Mouse (Mus musculus) kidney, postnatal 14 days (tissue): Measurements from ENCODE around the gene Mllt10.
A peak's percentile ranks its signal among the peaks of the same experiment; 100 is the strongest.

ENCODE experiments used
- DNase-seq: peaks from one replicate; pipeline ENCODE4 v3.0.0; 2022; ENCODE audit warnings: mixed read lengths

Mllt10 gene

GRCm38 (mm10) chr2:18055016-18055928 lies at the start of gene Mllt10:
Mllt10 (plus strand) TSS chr2:18055237.
- DNase-seq, result peak; percentile 31

GRCm38 (mm10) chr2:18011226-18011625 lies 43.8 kb upstream of the Mllt10 start:
- DNase-seq, result no peak

DNA sequence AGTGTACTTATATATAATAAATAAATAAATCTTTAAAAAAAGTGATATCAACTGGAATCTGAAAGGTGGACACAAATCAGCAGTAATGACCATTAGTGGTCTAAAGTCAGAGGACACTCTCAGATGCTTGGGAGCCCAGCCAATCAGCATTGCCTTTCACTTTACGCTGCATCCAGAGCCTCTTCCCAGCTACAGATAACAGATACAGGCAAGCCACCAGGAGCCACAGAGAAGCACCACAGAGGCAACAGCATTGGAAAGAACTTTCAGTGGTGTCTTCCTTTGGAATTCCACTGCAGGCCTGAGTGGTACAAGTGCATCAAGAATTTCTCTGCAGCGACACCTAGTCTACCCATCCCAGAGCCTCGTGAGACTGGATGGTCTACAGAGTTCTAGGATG lies 42.2 kb upstream of the Mllt10 start:
- DNase-seq, result no peak

DNA sequence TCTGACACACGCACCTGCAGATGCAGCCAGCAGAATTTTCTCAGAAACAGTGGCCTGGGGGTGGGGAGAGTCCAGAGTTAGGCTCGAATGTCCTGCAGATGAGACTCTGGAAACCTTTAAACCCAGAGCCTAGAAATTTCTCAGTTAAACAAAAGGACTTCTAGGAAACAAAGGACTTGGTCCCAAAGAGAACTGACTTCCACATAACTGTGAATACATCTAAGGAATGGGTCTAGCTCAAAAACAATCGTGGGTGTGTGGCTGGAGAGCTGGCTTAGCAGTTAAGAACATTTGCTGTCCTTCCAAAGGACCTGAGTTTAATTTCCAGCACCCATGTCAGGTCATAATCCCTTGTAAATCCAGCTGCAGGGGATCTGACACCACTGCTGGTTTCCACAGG lies 39.5 kb upstream of the Mllt10 start:
- no peak for DNase-seq

- no peak for DNase-seq
Measured at GRCm38 (mm10) chr2:18016639-18017038, 38.4 kb upstream of the Mllt10 start.

GRCm38 (mm10) chr2:18017321-18017720 lies 37.7 kb upstream of the Mllt10 start:
- no peak for DNase-seq

- DNase-seq, result no peak
Measured at GRCm38 (mm10) chr2:18019122-18019521, 35.9 kb upstream of the Mllt10 start.

DNA sequence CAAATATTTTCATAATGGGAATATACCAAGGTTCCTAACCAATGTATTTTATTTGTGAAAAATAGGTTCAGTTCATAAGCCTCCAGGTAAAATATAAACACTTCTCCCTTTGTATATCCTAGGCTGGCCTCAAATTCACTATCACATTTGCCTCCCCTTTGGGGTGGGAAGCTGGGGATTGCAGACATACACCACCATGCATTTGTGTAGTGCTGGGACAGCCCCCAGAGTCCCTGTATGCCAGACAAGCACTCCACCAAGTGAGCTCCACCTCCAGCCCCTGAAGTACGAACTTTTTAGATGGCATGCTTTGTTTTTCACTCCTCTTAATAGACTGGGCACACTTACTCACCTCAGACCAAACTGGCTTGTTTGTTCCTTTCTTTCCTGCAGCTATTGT lies 32.2 kb upstream of the Mllt10 start:
- no peak for DNase-seq

GRCm38 (mm10) chr2:18025116-18025515 lies 29.9 kb upstream of the Mllt10 start:
- no peak for DNase-seq

- no peak for DNase-seq
Measured at GRCm38 (mm10) chr2:18025781-18026115, 29.3 kb upstream of the Mllt10 start.

DNA sequence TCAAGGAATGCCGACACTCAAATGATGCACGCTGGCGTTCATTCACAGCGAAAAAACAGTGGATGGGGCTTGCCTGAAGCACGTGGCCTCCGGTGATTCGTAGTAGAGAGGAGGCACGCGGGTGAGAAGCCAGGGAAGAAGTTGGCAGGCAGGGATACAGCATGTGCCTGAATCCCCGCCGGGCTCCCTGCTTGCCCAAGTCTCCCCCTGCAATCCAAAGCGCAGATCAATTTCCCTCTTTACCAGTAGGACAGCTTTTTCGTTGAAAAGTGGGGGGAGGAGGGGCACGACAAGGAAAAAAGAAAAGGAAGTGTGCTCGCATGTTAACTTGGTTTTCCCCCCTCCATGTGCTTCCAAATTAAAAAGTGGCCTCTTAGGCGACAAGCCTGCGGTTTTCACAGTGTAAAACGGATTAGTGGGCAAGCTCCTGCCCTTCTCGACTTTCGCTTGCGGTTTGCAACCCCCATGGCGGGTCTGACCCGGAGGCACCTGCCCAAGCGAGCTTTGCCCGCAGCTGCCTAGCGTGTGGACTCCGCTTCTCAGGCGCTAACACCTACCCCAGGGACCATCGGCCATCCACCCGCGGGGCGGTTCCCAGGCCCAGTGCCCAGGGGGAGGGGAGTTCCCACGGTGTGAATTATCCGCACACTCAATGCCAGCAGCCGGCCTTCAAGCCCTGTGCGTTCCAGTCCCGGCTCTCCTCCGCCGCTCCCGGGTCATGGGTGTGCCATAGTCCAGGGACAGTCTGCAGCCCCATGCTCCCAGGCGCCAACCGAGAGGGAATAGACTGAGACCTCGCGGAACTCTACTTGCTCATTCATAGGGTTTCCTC lies 28.7 kb upstream of the Mllt10 start:
- DNase-seq, result peak; percentile 82

- DNase-seq, result peak; percentile 97
Measured at GRCm38 (mm10) chr2:18027448-18028139, 27.4 kb upstream of the Mllt10 start.

- peak; percentile 97 for DNase-seq
Measured at GRCm38 (mm10) chr2:18028140-18029021, 26.7 kb upstream of the Mllt10 start.

- no peak for DNase-seq
Measured at GRCm38 (mm10) chr2:18029656-18030055, 25.4 kb upstream of the Mllt10 start.

DNA sequence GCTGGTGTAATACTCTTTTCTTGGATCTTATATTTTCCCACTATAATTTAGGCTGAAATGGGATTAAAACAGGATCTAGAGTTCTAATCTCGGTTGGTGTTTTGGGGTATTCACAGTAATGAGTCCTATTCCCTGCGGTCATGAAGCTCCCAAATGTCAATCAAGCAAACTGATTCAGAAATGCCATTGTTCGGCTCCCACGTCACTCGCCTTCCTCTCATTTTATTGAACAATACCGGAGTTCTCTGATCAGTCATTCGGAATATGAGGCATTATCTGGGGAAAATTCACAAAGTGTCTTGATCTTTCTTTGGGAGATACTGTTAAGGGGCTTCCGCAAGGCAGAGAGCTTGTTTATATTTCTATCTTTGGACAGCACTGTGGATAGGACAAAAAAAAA lies 24.5 kb upstream of the Mllt10 start:
- no peak for DNase-seq

- DNase-seq, result peak; percentile 63
Measured at GRCm38 (mm10) chr2:18031271-18031821, 23.7 kb upstream of the Mllt10 start.

DNA sequence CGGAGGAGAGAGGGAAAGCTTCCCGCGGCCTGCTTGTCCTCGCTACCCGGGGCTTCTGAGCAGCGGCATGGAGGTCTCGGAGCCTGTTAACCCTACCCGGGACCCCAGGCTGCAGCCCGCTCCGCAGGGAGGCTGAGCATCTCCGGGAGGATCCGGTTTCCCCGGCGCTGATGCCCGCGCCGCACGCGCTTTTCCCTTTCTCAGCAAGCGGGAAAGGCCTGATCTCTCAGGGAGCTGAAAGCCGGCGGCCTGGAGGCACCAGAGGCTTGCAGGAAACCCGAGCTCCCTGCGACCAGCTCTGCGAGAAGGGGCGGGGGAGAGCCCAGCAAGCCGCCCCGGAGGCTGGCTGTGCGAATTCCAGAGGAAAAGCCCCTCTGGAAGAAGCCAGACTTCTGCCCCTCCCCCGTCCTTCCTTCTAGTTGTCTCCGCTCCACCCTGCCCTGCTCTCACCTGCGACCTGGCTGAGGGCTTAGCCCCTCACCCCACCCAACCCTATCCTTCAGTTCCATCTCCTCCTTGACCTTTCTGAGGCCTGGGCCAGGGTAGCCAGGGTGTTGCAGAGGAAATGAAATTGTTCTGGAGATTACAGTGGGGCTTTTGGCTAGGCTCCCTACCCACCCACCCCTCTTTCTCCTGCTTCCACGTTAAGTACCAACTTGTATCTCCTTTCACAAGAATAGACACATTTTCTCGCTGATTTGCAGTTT lies 23.1 kb upstream of the Mllt10 start:
- peak; percentile 75 for DNase-seq

- DNase-seq, result peak; percentile 54
Measured at GRCm38 (mm10) chr2:18032538-18032895, 22.5 kb upstream of the Mllt10 start.

DNA sequence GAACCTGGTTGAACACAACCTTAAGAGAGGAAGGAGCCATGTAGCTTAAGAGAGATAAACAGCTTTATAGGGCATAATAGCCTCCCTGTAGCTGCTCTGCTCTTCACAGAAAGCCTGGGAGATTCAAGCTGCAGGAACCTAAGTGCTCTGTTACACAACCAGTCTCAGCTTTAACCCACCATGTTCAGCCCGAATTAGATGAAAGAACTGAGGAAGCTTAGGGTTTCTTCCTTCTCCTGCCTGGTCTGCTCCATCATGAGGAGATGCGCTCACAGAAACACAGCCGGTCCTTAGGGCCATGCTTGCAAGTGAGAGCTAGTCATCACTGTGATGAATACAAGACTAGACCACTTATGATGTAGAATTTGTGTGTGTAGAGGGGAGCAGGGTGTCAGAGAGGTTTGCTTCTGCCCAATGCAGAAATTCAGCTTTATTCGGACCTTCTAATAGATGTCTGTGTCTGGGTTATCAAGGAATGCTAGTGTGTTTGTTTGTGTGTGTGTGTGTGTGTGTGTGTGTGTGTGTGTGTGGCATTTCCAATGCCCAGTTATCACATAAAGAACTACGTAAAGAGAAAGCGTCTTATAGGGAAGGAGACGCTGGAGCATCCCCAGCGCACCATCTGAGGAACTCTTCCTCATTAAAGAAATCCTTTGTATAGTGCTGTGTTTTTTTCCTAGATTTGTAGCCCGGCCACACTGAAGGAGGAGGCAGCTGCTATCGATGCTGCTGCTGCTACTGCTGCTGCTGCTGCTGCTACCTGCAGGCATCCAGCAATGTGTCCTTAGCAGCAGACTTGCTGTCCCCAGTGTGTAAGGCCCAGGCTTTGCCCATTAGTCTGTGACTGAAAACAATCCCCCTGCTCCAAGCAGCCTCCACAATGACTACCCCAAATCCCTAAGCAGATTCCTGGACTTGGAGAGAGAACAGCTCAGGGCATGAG lies 21.6 kb upstream of the Mllt10 start:
- no peak for DNase-seq
